Mouse (Mus musculus): ENCODE data around the gene Anapc16. TPM values are rescaled to one million over a fixed set of nuclear protein-coding genes. Genes with fewer than 3 reads are reported as not detected.

The Anapc16 gene
- total and polyA plus RNA-seq, 3 experiments, result 53.7 to 61.5 TPM; not detected in 1

GRCm38 (mm10) chr10:59953564-59954039, 49.3 kb downstream of the Anapc16 start:
- Histone ChIP-seq H3K4me1 (ENCODE audit: control insufficient read depth in 1 of 2, insufficient read depth in 2 of 2, low read length in 2 of 2) (peaks cover 12 to 23% of the 10 kb centered on the region in 2 experiments), H3K79me2 (ENCODE audit: control insufficient read depth, insufficient read depth, low read length, poor library complexity) (peaks cover 18% of the 10 kb centered on the region), H3K9ac (ENCODE audit: control insufficient read depth, low read depth, low read length, poor library complexity, severe bottlenecking) (no peak overlapping the region; the same call in 1 of the 2 replicates), H3K4me3 (ENCODE audit: control insufficient read depth in 1 of 2, insufficient read depth in 1 of 2, low read depth in 2 of 2, low read length in 2 of 2) (no peak overlapping the region), H3K9me3 (replicated peaks; ENCODE audit: insufficient read depth, low read length) (no peaks in the 10 kb centered on the region), H3K36me3 (ENCODE audit: control insufficient read depth in 1 of 2, insufficient read depth in 2 of 2, low read length in 2 of 2) (peaks cover 0 to 24% of the 10 kb centered on the region in 2 experiments; a peak in 2 of 4 replicates), H3K27me3 (ENCODE audit: control insufficient read depth in 1 of 2, insufficient read depth in 2 of 2, low read length in 2 of 2) (peaks cover 0 to 6% of the 10 kb centered on the region in 2 experiments), H3K27ac (ENCODE audit: control insufficient read depth, low read depth, low read length) (peak overlapping the region; percentile 98)
- peak; percentile 66 for DNase-seq (ENCODE audit: low read depth, low spot score)
- peak; percentile 84 for TF ChIP-seq ZNF384 (IDR thresholded peaks at IDR 0.05; ENCODE audit: low read depth, low read length)
- no peak for TF ChIP-seq E2F4 (IDR thresholded peaks at IDR 0.05; ENCODE audit: borderline replicate concordance, low read depth, low read length)

DNA sequence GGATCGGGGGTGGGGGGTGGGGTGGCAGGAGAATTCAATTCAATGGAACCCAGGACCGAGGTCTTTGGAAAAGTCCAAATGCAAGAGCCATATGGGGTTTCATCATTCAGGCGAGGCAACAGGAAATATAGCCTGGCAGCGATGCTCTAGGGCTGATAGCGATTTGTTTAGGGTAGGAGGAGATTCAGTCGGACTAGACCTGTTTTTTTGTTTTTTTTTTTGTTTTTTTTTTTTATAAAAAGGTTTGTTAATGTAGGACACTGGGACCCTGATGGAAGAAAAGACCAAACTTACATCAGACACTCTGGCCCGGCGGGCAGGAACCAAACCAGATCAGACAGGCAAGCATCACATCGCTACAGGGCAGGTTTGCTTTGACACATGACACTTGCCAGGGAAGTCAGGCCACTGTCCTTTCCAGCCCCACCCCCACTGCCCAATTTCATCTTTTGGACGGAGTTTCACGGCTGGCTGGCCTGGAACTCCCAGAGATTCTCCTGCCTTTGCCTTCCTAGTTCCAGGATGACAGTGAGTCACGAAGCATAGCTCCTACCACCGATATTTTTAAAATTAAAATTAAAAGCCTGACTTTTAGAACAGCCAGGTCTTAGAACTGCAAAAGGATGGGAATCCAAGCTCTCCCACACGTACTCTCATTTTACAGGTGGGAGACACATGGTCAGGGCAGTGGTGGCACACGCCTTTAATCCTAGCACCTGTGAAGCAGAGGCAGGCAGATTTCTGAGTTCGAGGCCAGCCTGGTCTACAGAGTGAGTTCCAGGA, 50.0 kb downstream of the Anapc16 start:
- peak overlapping the region; percentile 98 for H3K27ac ChIP-seq (ENCODE audit: control insufficient read depth, low read depth, low read length)
- peak; percentile 88 for DNase-seq (ENCODE audit: low read depth, low spot score)
- H3K9me3 ChIP-seq (replicated peaks; ENCODE audit: insufficient read depth, low read length), result no peaks in the 10 kb centered on the region
- H3K4me1 ChIP-seq (ENCODE audit: control insufficient read depth in 1 of 2, insufficient read depth in 2 of 2, low read length in 2 of 2), result peaks cover 12 to 26% of the 10 kb centered on the region in 2 experiments
- peaks cover 18% of the 10 kb centered on the region for H3K79me2 ChIP-seq (ENCODE audit: control insufficient read depth, insufficient read depth, low read length, poor library complexity)
- H3K4me3 ChIP-seq (ENCODE audit: control insufficient read depth in 1 of 2, insufficient read depth in 1 of 2, low read depth in 2 of 2, low read length in 2 of 2), result peak overlapping the region; percentile 88 to 93
- H3K27me3 ChIP-seq (ENCODE audit: control insufficient read depth in 1 of 2, insufficient read depth in 2 of 2, low read length in 2 of 2), result peaks cover 0 to 6% of the 10 kb centered on the region in 2 experiments; a peak in 3 of 4 replicates
- peak overlapping the region; percentile 96 for H3K9ac ChIP-seq (ENCODE audit: control insufficient read depth, low read depth, low read length, poor library complexity, severe bottlenecking)
- peaks cover 0 to 24% of the 10 kb centered on the region in 2 experiments; a peak in 2 of 4 replicates for H3K36me3 ChIP-seq (ENCODE audit: control insufficient read depth in 1 of 2, insufficient read depth in 2 of 2, low read length in 2 of 2)
- TF ChIP-seq CHD1 (IDR thresholded peaks at IDR 0.05; ENCODE audit: low read depth, low read length) (no peak), RAD21 (IDR thresholded peaks at IDR 0.05; ENCODE audit: low read depth, low read length) (no peak), MAFK (IDR thresholded peaks at IDR 0.05; ENCODE audit: borderline replicate concordance, low read depth, low read length) (no peak), ZKSCAN1 (IDR thresholded peaks at IDR 0.05; ENCODE audit: low read depth, low read length) (no peak), MEF2A (IDR thresholded peaks at IDR 0.05; ENCODE audit: extremely low read depth, insufficient replicate concordance, low read depth, low read length, poor library complexity, severe bottlenecking) (no peak), ZNF384 (IDR thresholded peaks at IDR 0.05; ENCODE audit: low read depth, low read length) (peak; percentile 92), SMC3 (IDR thresholded peaks at IDR 0.05; ENCODE audit: low read depth, low read length) (no peak), MAX (IDR thresholded peaks at IDR 0.05; ENCODE audit: low read length) (no peak), EP300 (IDR thresholded peaks at IDR 0.05; ENCODE audit: low read depth in 1 of 2, low read length in 2 of 2) (no peak; a peak in 1 of 4 replicates), JUND (IDR thresholded peaks at IDR 0.05; ENCODE audit: low read depth, low read length) (no peak), NELFE (IDR thresholded peaks at IDR 0.05; ENCODE audit: low read depth, low read length) (no peak), ELF1 (IDR thresholded peaks at IDR 0.05; ENCODE audit: low read depth, low read length) (no peak; the same call in 1 of the 2 replicates), ZC3H11A (IDR thresholded peaks at IDR 0.05; ENCODE audit: low read depth, low read length) (no peak), NRF1 (IDR thresholded peaks at IDR 0.05; ENCODE audit: insufficient read depth, low read depth, low read length, poor library complexity, severe bottlenecking) (no peak), MXI1 (IDR thresholded peaks at IDR 0.05; ENCODE audit: low read depth, low read length) (peak; percentile 43; the same call in 1 of the 2 replicates), KAT2A (conservative IDR thresholded peaks at IDR 0.05; ENCODE audit: low read depth, low read length) (peak; percentile 51), TAL1 (IDR thresholded peaks at IDR 0.05; ENCODE audit: low read length) (no peak), GABPA (IDR thresholded peaks at IDR 0.05; ENCODE audit: low read depth, low read length) (no peak), GATA1 (IDR thresholded peaks at IDR 0.05; ENCODE audit: low read depth, low read length) (peak; percentile 43; the same call in 1 of the 2 replicates), HCFC1 (IDR thresholded peaks at IDR 0.05; ENCODE audit: low read depth, low read length) (peak; percentile 55; the same call in 1 of the 2 replicates), SIN3A (IDR thresholded peaks at IDR 0.05; ENCODE audit: low read length) (peak; percentile 71), TCF12 (IDR thresholded peaks at IDR 0.05; ENCODE audit: low read depth, low read length) (0 out of 2 replicates have a peak, but pooled peaks have one; percentile 5), TBP (IDR thresholded peaks at IDR 0.05; ENCODE audit: low read depth, low read length) (no peak), USF1 (IDR thresholded peaks at IDR 0.05; ENCODE audit: low read depth, low read length) (peak; percentile 47; the same call in 1 of the 2 replicates), MAZ (IDR thresholded peaks at IDR 0.05; ENCODE audit: low read depth, low read length) (no peak), POLR2A (IDR thresholded peaks at IDR 0.05; ENCODE audit: control insufficient read depth in 1 of 2, insufficient read depth in 1 of 2, low read depth in 1 of 2, low read length in 2 of 2, poor library complexity in 1 of 2) (no peak), BHLHE40 (IDR thresholded peaks at IDR 0.05; ENCODE audit: borderline replicate concordance, low read depth, low read length) (no peak), ZMIZ1 (IDR thresholded peaks at IDR 0.05; ENCODE audit: low read depth, low read length) (no peak)

Data from MEL (cell line).